16 mouse cellular contexts compared by ENCODE assay signal in the genomic region with DNA sequence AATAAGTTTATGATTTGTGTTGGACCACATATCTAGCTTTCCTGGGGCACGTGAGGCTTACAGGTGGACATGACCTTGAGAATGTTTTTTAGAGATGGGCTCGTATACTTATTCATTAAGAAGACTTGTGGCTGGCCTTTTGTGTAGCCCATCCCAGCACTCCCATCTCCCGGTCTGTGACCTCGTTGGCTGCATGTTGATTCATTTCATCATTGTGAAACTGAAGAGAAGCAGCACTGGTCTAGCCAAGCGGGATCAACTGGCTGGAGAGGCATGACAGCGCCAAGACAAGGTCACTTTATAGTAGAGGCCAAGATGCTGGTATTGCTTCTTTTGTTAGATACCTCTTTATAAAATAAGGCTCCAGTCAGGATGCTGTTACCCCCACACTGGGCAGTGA.
"Had no signal": no experiment of that assay in that cellular context is flagged by ENCODE, and none has a peak within 500 bp of the region (broad histone marks: within the 10 kb centered on the region; RNA-seq: fewer than 3 reads in every experiment).

No protein-coding gene starts in this region.

- H3K27me3 ChIP-seq: lung, embryonic 15.5 days; megakaryocyte, embryonic 14.5 days; neural tube, embryonic 12.5 days; stomach, embryonic 15.5 days had no signal

- H3K27ac ChIP-seq: lung, embryonic 15.5 days; macrophage; midbrain, embryonic 12.5 days; neural tube, embryonic 12.5 days; stomach, embryonic 15.5 days; stomach, postnatal 0 days had no signal

- H3K4me1 ChIP-seq: lung, embryonic 15.5 days; megakaryocyte, embryonic 14.5 days; stomach, embryonic 15.5 days had no signal

- H3K4me3 ChIP-seq: lung, embryonic 15.5 days; megakaryocyte, embryonic 14.5 days; midbrain, embryonic 12.5 days; neural tube, embryonic 12.5 days; stomach, embryonic 15.5 days had no signal

- DNase-seq: liver, postnatal 0 days; lung, adult 2 months; lung, postnatal 14 days; lung, postnatal 36 days; midbrain, embryonic 14.5 days; right cerebral cortex, postnatal 14 days; thymus, adult 2 months; thymus, postnatal 25 days; thymus, postnatal 4 days had no signal

- H3K36me3 ChIP-seq: lung, embryonic 15.5 days; midbrain, embryonic 12.5 days; neural tube, embryonic 12.5 days; stomach, embryonic 15.5 days had no signal

- H3K9ac ChIP-seq: liver, postnatal 0 days; lung, embryonic 15.5 days; midbrain, embryonic 12.5 days; neural tube, embryonic 12.5 days; stomach, embryonic 15.5 days had no signal
